Mouse (Mus musculus) liver, embryonic 14.5 days (tissue): ENCODE measurements around the gene Cdh11. TPM values are rescaled to one million over a fixed set of nuclear protein-coding genes. Genes with fewer than 3 reads are reported as not detected.

Source experiments
- ATAC-seq: fragments of 200-750 bp; cut with Nextera tagmentation; 2 replicates; pipeline ENCODE4 v1.8.0; 2017; ENCODE audit warnings: moderate number of reproducible peaks, mild to moderate bottlenecking, moderate library complexity; ENCODE audit not compliant: insufficient read depth
- DNase-seq, 3 experiments: peaks; one replicate each; pipeline ENCODE4 v3.0.0-alpha.2; 2012 to 2013; ENCODE audit warnings: low read depth in 3 of 3, low spot score in 3 of 3
- H3K27ac ChIP-seq: fragments of 300-500 bp; sonication (generic); 2 replicates; pipeline ENCODE4 v1.5.1; 2014; ENCODE audit warnings: moderate library complexity, mild to moderate bottlenecking, control low read depth, inconsistent platforms
- H3K27me3 ChIP-seq: fragments of 300-500 bp; sonication (generic); 2 replicates; pipeline ENCODE4 v1.6.1; 2014; ENCODE audit warnings: mild to moderate bottlenecking, low read length, moderate library complexity; ENCODE audit not compliant: control insufficient read depth, insufficient read depth
- H3K36me3 ChIP-seq: fragments of 300-500 bp; sonication (generic); replicated peaks from 2 replicates; pipeline ENCODE4 v1.6.1; 2014; ENCODE audit warnings: low read depth; ENCODE audit not compliant: control insufficient read depth, insufficient read depth
- H3K4me1 ChIP-seq, 2 experiments: fragments of 200-500 bp in 1 of 2; fragments of 300-500 bp in 1 of 2; sonication (generic) in 1 of 2; replicated peaks; 2 replicates each; pipeline ENCODE4 v1.6.1; 2012 to 2014; ENCODE audit warnings: antibody characterized with exemption in 1 of 2, inconsistent platforms in 1 of 2, low read length in 1 of 2; ENCODE audit not compliant: control insufficient read depth in 2 of 2, insufficient read depth in 2 of 2
- H3K4me2 ChIP-seq: fragments of 300-500 bp; sonication (generic); 2 replicates; pipeline ENCODE4 v1.6.1; 2014; ENCODE audit warnings: low read depth, mild to moderate bottlenecking, control low read depth, moderate library complexity
- H3K4me3 ChIP-seq, 2 experiments: fragments of 200-500 bp in 1 of 2; fragments of 300-500 bp in 1 of 2; sonication (generic) in 1 of 2; 2 replicates each; pipeline ENCODE4 v1.5.1; 2012 to 2014; ENCODE audit warnings: low read depth in 2 of 2, low read length in 2 of 2, mild to moderate bottlenecking in 2 of 2, control low read depth in 1 of 2, inconsistent platforms in 1 of 2, moderate library complexity in 1 of 2; ENCODE audit not compliant: insufficient read depth in 1 of 2
- H3K9ac ChIP-seq: fragments of 300-500 bp; sonication (generic); replicated peaks from 2 replicates; pipeline ENCODE4 v1.6.1; 2014; ENCODE audit warnings: mild to moderate bottlenecking, control low read depth, moderate library complexity
- H3K9me3 ChIP-seq: fragments of 300-500 bp; sonication (generic); 2 replicates; pipeline ENCODE4 v1.6.1; 2016; ENCODE audit warnings: low read length, mixed read lengths; ENCODE audit not compliant: control insufficient read depth
- CTCF ChIP-seq: IDR thresholded peaks from 2 replicates; pipeline ENCODE4 v1.5.1; 2016; ENCODE audit warnings: antibody characterized with exemption, low read depth, control low read depth
- EP300 ChIP-seq: IDR thresholded peaks from 2 replicates; pipeline ENCODE4 v1.6.1; 2016; ENCODE audit warnings: antibody characterized with exemption, low read depth
- WGBS: fragments of 180-500 bp; shearing (Covaris S2); extraction: QIAGEN DNeasy Blood & Tissue Kit; methylation state at CpG from one replicate; pipeline ENCODE4 v1.1.7; 2014; ENCODE audit not compliant: insufficient replicate concordance; 5-methylcytosine and 5-hydroxymethylcytosine counted together
- polyA plus RNA-seq, 2 experiments: library from polyadenylated mRNA; depleted of rRNA in 1 of 2; stranded (reverse) in 1 of 2; unstranded in 1 of 2; fragments of >200 nt; fragmentation: Nextera tagmentation in 1 of 2; extraction: Ambion mirVana in 1 of 2; gene quantifications; 2 replicates each; pipeline versions ENCODE4 v1.2.1 to v1.2.3; 2012 to 2014

Gene Cdh11
- polyA plus RNA-seq (2012; rRNA removed): 0.67 and 1.3 TPM in 2 replicates
- 1.9 and 2.4 TPM in 2 replicates for polyA plus RNA-seq (2014; fragmentation: Nextera tagmentation; extraction: Ambion mirVana)

DNA sequence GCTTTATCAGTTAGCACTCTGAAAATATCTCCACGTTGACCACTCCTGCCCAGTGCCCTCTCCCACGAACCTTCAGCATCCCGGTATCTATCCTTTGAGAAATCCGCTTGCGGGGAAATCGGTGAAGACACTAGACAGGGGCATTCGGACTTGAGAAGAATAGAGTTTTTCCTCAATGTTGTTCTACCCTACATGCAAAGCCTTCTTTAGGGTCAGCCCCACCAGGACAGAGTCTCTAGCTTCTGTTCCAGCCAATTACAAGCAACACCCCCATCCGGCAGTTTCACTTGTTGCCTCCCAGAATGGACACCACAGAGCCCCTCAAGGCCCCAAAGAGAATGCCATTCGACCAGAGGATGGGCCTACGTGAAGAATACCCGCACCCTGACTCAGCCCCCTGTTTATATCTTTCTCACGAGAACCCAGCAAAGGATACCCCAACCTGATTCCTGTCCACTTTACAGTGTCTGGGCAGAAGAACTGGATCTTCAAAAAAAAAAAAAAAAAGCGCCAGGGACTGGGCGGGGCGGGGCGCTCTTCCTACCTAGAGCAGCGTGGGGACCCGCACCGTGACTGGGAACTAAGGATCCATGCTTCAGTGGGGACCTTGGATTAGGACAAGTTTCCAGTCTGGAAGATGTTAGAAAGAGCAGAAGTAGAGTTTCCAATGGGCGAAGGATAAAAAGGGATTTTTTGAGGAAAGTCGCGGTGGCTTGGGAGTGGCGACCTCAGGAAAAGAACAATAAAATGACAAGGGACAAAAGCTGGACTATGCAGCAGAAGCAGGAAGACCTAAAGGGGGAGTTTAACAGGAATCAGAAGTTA, at the start of gene Cdh11:
Gene Cdh11 (minus strand): TSS at position 51 of the 825 bp plus-strand sequence.
- Histone ChIP-seq H3K4me1 (no peaks in the 10 kb centered on the region), H3K27me3 (peaks cover 39% of the 10 kb centered on the region), H3K36me3 (no peaks in the 10 kb centered on the region), H3K9me3 (no peaks in the 10 kb centered on the region), H3K4me3 (peak within 1 kb of the TSS; percentile 18 to 25; a peak in 2 of 4 replicates), H3K4me2 (peak within 1 kb of the TSS; percentile 13), H3K27ac (no peak within 1 kb of the TSS), H3K9ac (no peak within 1 kb of the TSS)
- WGBS: under 1% methylated on average over 23 of the region's 23 CpGs
- TF ChIP-seq EP300 (no peak), CTCF (no peak)
- ATAC-seq: no peak
- no peak for DNase-seq

DNA sequence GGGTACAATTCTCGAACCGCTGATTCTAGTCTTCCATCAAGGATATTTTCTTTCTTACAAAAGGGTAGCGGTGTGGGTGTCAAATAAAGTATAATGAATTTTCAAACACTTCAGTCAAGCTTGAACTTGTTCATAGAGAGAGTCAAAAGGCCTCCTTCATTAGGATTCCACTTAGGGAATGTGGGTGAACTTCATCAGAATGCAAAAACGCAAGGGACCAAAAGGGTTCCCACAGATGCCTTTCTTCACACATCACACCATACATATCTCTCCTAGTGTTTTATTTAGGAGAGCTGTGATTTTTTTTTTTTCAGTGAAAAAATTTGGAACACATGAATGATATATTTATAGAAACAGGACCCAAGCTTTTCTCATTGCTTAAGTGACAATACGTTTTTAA, 28.5 kb upstream of the Cdh11 start:
- H3K4me1 ChIP-seq: no peaks in the 10 kb centered on the region
- no peak overlapping the region for H3K27ac ChIP-seq
- H3K9me3 ChIP-seq: no peaks in the 10 kb centered on the region
- TF ChIP-seq CTCF: no peak
- TF ChIP-seq EP300: no peak
- no peaks in the 10 kb centered on the region for H3K27me3 ChIP-seq
- DNase-seq (no peak), ATAC-seq (no peak)
- H3K36me3 ChIP-seq: no peaks in the 10 kb centered on the region
- H3K4me3 ChIP-seq: no peak overlapping the region
- 60% methylated on average over 5 of the region's 5 CpGs for WGBS
- H3K4me2 ChIP-seq: no peak overlapping the region
- no peak overlapping the region for H3K9ac ChIP-seq

DNA sequence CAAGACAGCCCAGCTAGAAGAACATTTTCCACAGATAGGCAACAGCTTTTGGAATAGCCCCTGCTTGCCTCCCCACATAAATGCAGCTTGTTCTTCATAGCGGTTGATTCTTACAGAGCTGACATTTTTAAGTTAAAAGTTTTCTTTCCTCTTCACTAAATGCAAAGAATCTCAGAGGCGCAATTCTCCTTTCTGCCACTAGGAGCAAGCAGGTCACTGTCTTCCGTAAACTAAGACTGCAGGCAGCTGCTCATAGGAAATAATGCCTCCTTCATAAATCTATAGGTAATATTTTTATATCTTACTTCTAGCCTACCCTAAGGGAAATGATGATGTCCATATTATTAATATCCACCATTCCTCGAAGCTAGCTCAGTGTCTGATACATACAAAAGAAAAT, 4.9 kb upstream of the Cdh11 start:
- H3K9me3 ChIP-seq: no peaks in the 10 kb centered on the region
- DNase-seq (no peak), ATAC-seq (no peak)
- WGBS: 19% methylated on average over 4 of the region's 4 CpGs
- no peak overlapping the region for H3K27ac ChIP-seq
- no peaks in the 10 kb centered on the region for H3K4me1 ChIP-seq
- no peak overlapping the region for H3K4me2 ChIP-seq
- peaks cover 13% of the 10 kb centered on the region for H3K27me3 ChIP-seq
- no peak overlapping the region for H3K4me3 ChIP-seq
- no peak; the same call in 1 of the 2 replicates for TF ChIP-seq CTCF
- no peak for TF ChIP-seq EP300
- H3K9ac ChIP-seq: no peak overlapping the region
- H3K36me3 ChIP-seq: no peaks in the 10 kb centered on the region

DNA sequence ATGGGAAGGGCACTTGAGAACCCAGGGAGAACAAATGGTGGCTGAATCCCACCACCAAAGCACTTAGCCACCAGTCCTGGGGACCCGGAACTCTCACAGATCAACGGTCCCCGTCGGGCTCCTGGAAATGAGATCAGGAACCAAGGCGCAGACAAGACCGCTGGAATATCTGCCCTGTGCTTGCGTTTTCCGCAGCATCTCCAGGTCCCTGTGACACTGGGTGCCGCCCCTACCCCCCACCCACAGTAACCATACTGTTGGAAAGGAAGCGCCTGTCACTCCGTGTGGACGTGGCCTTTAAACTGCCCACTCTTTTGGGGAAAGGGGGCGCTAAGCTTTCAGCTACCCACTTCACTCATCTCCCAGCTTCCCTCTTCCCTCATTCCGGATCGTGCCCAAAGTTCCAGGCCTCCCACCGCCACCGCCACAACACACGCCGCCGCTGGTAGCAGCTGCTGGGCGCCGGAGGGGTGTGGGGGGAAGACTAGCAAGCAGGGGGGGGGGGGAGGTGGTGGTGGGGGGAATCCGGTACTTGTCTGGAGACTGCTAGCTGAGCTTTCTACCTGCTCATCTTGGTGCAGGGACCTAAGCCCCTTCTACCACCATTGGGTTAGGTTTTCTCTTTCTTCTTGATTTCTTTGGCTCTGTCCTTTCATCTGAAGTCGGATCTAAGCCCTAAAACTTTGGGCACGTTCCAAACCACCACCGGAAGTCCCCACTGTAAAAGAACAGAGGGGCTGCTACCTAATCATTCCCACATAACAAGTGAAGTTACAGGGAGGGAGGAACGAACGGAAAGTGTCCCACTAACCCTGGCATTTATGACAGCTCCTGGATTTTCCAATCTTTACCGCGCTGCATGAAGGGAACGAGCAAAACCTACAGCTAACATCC, 1.3 kb upstream of the Cdh11 start:
- H3K4me2 ChIP-seq: no peak overlapping the region
- no peaks in the 10 kb centered on the region for H3K36me3 ChIP-seq
- H3K27ac ChIP-seq: no peak overlapping the region
- H3K4me1 ChIP-seq: no peaks in the 10 kb centered on the region
- peak overlapping the region in 1 of 2 experiments; percentile 9; a peak in 1 of 4 replicates for H3K4me3 ChIP-seq
- DNase-seq (no peak), ATAC-seq (no peak)
- H3K9ac ChIP-seq: no peak overlapping the region
- 2% methylated on average over 29 of the region's 31 CpGs for WGBS
- H3K9me3 ChIP-seq: no peaks in the 10 kb centered on the region
- no peak for TF ChIP-seq EP300
- TF ChIP-seq CTCF: no peak
- H3K27me3 ChIP-seq: peaks cover 39% of the 10 kb centered on the region
